Mouse (Mus musculus) midbrain, embryonic 11.5 days (tissue): ENCODE results near the gene Trappc10. TPM values are rescaled to one million over a fixed set of nuclear protein-coding genes. Genes with fewer than 3 reads are reported as not detected.

Source experiments
- polyA plus RNA-seq: library from polyadenylated mRNA; unstranded; fragments of >200 nt; fragmentation: Nextera tagmentation; extraction: Ambion mirVana; gene quantifications from 2 replicates; pipeline ENCODE4 v1.2.1, GENCODE M21; 2014

The Trappc10 gene
- polyA plus RNA-seq, 1 experiment from 2014 or later: 16.7 TPM

Other genes with a start within 250 kb of the Trappc10 start
- 96.9 and 103 TPM in 2 replicates for gene Pfkl, start 234.6 kb downstream of the Trappc10 start, polyA plus RNA-seq
- not detected in 2 replicates for gene Dnmt3l, start 202.7 kb downstream of the Trappc10 start, polyA plus RNA-seq
- 0.10 TPM in 1 of 2 replicates, not detected in the other for gene Aire, start 201.0 kb downstream of the Trappc10 start, polyA plus RNA-seq
- gene Icosl, start 175.3 kb downstream of the Trappc10 start, polyA plus RNA-seq: 1.2 and 2.5 TPM in 2 replicates
- 18.4 and 20.9 TPM in 2 replicates for gene D10Jhu81e, start 74.9 kb downstream of the Trappc10 start, polyA plus RNA-seq
- gene Pwp2, start 59.5 kb downstream of the Trappc10 start, polyA plus RNA-seq: 17.2 and 19.0 TPM in 2 replicates
- 37.8 and 46.3 TPM in 2 replicates for gene Agpat3, start 107.8 kb upstream of the Trappc10 start, polyA plus RNA-seq
- gene Rrp1, start 168.4 kb upstream of the Trappc10 start, polyA plus RNA-seq: 223 and 244 TPM in 2 replicates
- 109 and 115 TPM in 2 replicates for gene Cstb, start 181.0 kb upstream of the Trappc10 start, polyA plus RNA-seq
- gene Pdxk, start 220.3 kb upstream of the Trappc10 start, polyA plus RNA-seq: 6.2 and 6.4 TPM in 2 replicates